Mouse (Mus musculus): ENCODE results near the gene Lhfpl2. TPM values are rescaled to one million over a fixed set of nuclear protein-coding genes. Genes with fewer than 3 reads are reported as not detected.

The Lhfpl2 gene
- 60.2 and 127 TPM in 2 replicates for polyA plus RNA-seq (2012; rRNA removed; ENCODE audit: low replicate concordance)

DNA sequence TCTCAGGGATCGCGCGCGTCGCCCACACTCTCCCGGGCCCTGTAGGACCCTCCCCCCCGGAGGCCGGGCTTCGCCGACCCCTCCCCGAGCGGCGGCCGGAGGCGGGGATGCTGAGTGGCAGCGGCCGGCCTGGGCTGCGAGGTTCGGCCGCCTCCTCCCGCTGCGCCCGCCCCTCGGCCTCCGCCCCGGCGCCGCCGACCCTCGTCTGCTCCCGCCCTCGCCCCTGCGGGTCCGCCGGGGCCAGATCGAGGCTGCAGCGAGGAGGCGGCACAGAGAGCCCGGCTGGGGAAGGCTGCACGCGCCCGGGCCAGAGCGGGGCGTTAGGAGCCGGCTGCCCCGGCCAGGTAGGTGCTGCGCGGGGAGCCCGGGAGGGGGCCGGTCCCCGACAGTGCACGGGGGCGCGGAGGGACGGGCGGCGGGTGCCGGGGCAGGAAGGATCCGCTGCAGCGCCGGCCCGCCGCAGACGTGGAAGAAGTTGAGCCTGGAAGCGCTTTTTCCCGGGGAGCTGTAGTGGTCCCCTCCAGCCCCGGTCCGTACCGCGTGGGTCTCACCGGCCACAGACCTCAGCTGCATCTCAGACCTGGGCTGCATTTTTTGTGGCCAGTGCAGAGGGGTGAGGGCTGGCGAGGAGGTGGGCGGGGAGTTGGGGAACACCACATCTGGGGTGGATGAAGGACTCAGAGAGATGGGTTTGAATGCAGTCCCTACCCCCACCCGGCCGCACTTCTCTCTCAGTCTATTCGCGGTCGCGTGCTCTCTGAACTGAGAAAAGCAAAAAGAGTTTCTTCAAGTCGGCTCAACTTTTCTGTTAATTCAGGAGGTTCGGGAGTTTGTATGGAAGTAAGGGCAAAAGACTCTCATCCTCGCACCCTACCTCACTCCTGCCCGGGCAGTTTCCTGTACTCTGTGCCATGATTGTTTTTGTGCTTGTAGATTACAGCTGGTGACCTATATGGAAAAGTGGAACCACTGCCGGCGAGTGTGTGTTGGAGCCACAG, at the start of gene Lhfpl2:
TSS of gene Lhfpl2 (plus strand) at position 234 of the 998 bp plus-strand sequence.

Other genes starting within 250 kb of the Lhfpl2 start
- 20.6 and 24.0 TPM in 2 replicates for gene Scamp1, start 228.1 kb downstream of the Lhfpl2 start, polyA plus RNA-seq (2012; rRNA removed; ENCODE audit: low replicate concordance)

All from subcutaneous adipose tissue, adult 2 months (tissue).